Mouse (Mus musculus) leukemia stem cell, adult 10-12 weeks (primary cell): ENCODE results near the gene Slc36a1. TPM values are rescaled to one million over a fixed set of nuclear protein-coding genes. Genes with fewer than 3 reads are reported as not detected.

ENCODE experiments used
- polyA plus RNA-seq: library from polyadenylated mRNA; stranded (reverse); fragments of >175 nt; gene quantifications from 2 replicates; pipeline ENCODE4 v1.2.3, GENCODE M21; 2012; ENCODE audit warnings: low replicate concordance

Gene Slc36a1
- 5.8 and 19.8 TPM in 2 replicates for polyA plus RNA-seq

GRCm38 (mm10) chr11:55204159-55204596 is at the start of gene Slc36a1:
TSS of gene Slc36a1 (plus strand) at chr11:55204350.

DNA sequence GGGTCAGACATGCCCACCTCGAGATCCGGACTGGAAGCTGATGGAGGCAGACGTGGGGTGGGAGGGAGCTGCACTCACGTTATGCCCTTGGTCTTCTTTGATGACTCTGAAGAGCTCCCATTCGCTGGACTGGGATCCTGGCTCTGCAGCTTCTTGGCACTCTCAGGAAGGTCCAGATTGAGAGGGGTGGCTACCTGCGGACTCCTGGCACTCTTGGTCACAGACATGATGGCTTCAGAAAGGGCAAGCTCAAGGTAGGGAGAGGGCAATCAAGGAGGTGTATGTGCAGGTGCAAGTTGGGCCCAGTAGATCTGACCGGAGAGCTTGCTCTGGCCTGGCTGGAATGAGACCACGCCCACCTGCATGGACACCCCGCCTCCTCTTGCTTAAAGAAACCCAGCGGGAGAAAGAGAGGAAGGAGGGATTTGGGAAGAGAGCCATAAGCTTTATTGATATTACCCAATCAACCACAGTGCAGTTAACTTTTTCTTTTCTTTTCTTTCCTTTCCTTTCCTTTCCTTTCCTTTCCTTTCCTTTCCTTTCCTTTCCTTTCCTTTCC is 19.3 kb upstream of the Slc36a1 start, which contains the start of gene Slc36a2:
TSS of gene Slc36a2 (minus strand) at position 345 of the 559 bp plus-strand sequence.

Other genes with a start within 250 kb of the Slc36a1 start
- 29.3 and 35.8 TPM in 2 replicates for gene Tnip1, start 241.4 kb upstream of the Slc36a1 start, polyA plus RNA-seq
- 5.6 and 17.0 TPM in 2 replicates for gene Anxa6, start 170.9 kb upstream of the Slc36a1 start, polyA plus RNA-seq
- 1.4 TPM in 2 replicates for gene Ccdc69, start 126.2 kb upstream of the Slc36a1 start, polyA plus RNA-seq
- 4.3 and 27.8 TPM in 2 replicates for gene Gm2a, start 106.2 kb upstream of the Slc36a1 start, polyA plus RNA-seq
- not detected in 2 replicates for gene Slc36a3, start 52.6 kb upstream of the Slc36a1 start, polyA plus RNA-seq
- gene Slc36a2, start 19.3 kb upstream of the Slc36a1 start, polyA plus RNA-seq = 0.41 TPM in 1 of 2 replicates, not detected in the other
- gene Fat2, start 132.2 kb downstream of the Slc36a1 start, polyA plus RNA-seq = not detected in 2 replicates
- 13.7 and 37.9 TPM in 2 replicates for gene Sparc, start 218.8 kb downstream of the Slc36a1 start, polyA plus RNA-seq